Mouse (Mus musculus) left cerebral cortex, adult 11 months (tissue): ENCODE results near the gene B4galt5.
"Not testable (repeated sequence)": the region's sequence is repeated elsewhere in the genome, so short reads cannot be mapped to it uniquely, and the experiment has no call there.

ENCODE experiments used
- DNase-seq: peaks from one replicate; pipeline ENCODE4 v3.0.0; 2022; ENCODE audit warnings: low spot score

B4galt5 gene

DNA sequence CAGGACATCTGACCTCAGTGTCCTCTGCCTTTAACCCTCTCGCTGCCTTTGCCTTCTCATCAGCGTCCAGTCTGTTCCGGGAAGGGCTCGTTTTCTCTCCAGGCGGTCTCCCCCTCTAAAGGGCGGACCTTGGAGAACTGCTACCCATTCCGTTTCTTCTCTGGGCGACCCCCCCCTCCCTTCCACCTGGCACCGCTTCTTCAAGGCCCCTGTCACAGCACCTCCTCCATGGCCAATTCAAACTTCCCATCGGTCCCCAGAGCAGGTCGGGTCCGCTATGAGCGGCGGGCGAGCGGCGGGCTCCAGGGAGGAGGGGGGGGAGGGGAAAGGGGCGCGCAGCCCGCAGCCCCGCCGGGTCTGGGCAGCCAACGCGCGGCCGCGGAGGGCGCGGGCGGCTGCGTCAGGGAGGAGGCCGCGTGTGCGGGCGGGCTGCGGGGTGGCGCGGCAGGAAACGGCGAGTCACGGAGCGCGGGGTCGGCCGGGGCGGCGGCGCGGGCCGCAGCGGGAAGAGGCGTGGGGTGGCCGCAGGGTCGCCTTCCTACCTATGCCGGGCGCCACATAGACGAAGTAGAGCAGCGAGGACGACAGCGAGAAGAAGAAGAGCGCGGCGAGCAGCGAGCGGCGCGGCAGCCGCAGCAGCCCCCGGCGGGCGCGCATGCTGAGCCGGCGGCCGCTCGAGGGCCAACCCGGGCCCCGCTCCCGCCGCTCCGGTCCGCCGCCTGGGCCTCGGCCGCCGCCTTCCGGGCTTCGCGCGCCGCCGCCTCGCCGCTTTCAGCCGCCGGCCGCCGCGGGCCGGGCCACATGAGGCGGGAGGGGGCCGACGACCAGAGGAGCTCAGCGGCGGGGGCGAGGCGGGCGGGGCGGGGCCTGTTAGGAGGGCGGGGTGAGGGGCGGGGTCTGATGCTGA lies at the start of gene B4galt5:
B4galt5 (minus strand) TSS at position 808 of the 907 bp plus-strand sequence.
- no peak for DNase-seq

DNA sequence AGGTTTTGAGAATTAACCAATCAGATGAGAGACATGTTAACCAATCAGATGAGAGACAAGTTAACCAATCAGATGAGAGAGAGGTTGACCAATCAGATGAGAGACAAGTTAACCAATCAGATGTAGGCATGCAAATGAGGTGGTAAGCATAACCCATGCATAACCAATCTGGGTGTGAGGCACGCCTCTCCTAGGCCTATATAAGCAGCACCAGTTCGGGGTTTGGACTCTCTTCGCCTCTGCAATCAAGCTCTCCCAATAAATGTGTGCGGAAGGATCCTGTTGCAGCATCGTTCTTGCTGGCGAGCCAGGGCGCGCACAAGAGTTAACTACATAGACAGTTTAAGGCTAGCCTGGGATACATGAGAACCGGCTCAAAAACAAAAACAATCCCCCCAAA lies 47.4 kb upstream of the B4galt5 start:
- DNase-seq, result not testable (repeated sequence)

DNA sequence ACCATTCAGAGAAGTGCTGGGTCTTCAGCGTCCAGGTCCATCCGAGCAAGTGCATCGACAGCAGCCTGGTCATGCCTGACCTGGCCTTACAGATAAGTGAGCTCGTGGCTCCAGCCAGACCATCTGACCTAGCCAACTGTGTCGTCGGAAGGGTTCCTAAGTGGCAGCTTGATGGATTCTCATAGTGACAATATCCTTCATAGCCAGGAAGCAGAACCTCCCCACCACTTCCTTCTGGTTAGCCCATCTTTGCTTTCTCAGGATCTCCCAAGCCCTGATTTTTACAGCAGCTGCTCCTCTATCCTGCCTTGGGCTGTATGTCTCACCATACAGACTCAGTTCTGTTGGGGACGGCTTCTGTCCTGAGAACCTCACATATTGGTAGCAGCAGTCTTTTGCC lies 45.4 kb upstream of the B4galt5 start:
- no peak for DNase-seq

DNA sequence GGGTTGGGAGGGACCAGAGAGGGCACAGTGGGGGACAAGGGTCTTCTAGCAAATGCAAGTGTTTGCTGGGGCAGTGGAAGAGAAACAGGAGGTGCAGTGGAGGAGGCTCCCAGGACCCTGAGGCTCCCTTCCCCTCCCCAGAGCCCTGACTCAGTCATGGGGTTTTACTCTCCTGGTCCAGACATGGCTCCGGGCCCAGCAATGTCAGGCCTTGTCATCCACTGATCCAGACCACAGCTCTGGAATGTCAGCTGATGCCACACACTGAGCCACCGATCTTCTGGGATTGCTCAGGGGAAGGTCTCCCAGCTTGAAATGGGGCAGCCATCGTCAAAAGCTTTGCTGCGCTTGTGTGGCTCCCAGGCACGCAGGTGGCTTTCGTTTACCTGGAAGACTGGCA lies 38.0 kb upstream of the B4galt5 start:
- DNase-seq, result no peak

DNA sequence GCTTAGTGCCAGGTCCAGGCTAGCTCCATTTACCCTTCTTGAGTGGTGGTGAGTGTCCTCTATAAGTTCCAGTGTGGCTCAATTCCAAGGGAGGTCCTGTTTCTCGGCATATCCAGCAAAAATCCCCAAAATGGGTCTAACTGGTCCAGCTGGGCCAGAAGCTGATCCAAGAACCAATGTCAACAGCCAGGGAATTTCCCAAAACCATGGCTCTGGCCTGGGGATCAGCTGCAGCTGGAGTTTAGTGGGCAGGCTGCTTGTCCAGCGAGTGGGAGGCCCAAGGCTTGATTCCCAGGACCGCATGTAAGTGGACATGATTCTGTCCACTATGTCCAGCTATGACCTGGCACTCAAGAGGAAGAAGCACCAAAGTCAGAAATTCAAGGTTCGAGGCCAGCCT lies 37.5 kb upstream of the B4galt5 start:
- no peak for DNase-seq

DNA sequence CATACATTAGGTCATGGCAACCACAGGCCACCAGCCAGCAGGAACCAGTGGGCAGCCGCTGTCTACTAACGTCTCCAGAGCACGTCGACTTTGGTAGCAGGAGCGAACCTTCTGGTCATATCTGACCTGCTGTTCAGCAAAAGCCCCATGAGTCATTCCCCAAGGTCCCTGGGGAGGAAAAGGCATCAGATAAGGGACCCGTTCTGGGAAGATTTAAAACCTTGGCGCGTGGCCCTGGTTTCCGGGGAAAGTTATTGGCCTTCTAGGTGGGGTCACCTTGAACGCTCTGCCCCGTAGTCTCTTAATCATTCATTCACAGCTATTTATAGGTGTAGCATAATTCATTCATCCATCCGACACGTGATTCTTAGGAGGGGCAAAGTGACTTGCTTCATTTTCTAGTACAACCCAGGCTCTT lies 34.7 kb upstream of the B4galt5 start:
- DNase-seq, result no peak

DNA sequence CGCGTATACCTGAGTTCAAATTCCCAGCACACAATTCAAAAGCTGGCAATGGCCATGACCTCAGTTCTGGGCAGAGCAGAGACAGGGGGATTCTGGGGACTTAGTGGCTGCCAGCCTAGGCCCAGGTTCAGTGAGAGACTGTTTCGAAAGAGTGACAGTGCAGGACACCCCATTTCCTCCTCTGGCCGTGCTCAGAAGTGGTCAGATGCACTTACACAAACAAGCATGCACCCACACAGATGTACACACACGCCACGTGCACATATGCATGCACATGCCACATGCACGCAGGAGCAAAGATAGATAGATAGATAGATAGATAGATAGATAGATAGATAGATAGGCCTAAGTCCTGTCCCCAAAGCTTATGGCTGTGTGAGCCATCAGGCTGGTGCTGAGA lies 33.4 kb upstream of the B4galt5 start:
- no peak for DNase-seq

- no peak for DNase-seq
Observed at GRCm38 (mm10) chr2:167381596-167381995, 32.6 kb upstream of the B4galt5 start.

DNA sequence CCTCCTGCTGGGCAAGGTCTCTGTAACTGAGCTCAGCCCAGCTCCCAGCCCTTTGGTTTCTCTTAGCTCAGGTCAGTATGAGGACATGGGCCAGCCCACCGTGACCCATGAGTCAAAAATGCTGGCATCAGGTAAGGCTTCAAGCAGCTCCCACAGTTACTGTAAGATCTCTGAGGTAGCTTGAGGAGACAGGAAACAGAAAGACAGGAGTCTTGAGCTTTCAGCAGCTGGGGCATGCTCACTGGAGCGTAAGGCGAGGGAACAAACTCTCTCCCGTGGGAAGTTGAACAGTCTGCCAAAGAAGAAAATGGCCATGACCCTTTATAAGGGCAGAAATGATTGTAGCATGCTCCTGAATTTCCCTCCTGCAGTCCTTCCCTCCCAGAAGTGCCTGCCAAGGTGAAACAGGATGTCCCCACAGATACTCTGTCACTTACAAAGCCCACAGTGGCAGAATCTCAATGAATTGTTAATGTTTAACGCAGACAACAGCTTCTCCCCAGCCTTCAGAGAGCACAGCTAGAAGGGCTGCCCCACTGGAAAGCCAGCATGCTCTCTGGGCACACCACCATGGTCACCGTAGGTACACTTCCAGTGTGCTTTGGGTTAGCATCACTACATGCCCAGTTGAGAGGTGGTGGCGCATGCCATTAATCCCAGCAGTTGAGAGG lies 31.8 kb upstream of the B4galt5 start:
- DNase-seq, result no peak

- no peak for DNase-seq
Observed at GRCm38 (mm10) chr2:167378972-167379371, 30.0 kb upstream of the B4galt5 start.

DNA sequence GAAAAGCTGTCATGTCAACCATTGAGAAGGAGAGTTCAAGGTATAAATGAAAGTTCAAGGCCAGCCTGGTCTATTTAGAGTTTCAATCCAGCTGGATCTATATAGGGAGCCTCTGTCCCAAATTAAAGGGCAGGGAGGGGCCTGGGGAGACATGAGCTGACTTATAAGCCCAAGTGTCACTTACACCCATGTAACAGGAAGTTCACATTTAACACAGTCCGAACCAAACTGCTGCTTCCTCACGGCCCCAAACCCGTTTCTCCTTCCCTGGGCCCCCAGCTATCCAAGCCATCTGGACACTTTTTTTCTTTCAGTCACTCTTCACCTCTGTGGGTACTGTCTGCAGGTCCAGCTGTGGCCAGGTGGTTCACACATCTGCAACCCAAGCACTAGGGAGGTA lies 28.7 kb upstream of the B4galt5 start:
- DNase-seq, result no peak

DNA sequence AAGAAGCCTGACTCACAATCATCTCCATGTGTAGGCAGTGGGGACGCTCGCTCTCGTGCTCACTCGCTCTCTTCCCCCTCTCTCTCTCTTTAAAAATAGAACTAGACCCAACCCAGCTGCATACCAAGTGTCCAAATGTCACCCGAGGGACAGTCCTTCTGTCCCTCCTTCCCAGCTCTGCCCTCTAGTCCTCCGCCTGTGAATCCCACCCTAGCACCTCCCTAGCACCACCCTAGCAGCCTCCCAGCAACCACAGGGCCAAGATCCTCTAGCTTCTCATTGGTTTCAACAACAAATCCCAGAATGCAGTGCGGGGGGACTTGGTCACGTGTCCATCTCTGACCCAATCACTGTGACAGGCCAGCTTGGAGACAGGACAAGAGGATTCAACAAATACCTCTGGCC lies 27.2 kb upstream of the B4galt5 start:
- DNase-seq, result no peak

- no peak for DNase-seq
Observed at GRCm38 (mm10) chr2:167375688-167376087, 26.7 kb upstream of the B4galt5 start.

GRCm38 (mm10) chr2:167375135-167375534 lies 26.2 kb upstream of the B4galt5 start:
- no peak for DNase-seq

- DNase-seq, result no peak
Observed at GRCm38 (mm10) chr2:167374191-167374805, 25.3 kb upstream of the B4galt5 start.

DNA sequence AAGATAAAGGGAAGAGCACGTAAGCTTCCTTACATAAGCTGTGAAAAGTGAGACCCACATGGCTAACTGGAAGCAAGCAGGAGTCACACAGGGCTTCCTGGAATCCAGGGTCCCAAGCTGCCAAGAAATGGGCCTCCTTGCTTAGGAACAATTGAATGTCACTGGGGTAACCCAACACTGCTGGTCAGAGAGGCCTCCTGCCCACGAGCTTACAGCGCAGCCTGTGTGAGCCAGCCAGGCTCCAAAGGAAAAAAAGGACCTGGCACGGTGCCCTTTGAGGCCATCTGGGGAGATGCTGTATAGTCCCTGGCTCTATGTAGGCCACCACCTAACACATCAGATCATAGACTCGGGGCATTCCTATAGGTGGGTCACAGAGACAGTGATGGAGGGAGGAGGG lies 24.3 kb upstream of the B4galt5 start:
- DNase-seq, result no peak

DNA sequence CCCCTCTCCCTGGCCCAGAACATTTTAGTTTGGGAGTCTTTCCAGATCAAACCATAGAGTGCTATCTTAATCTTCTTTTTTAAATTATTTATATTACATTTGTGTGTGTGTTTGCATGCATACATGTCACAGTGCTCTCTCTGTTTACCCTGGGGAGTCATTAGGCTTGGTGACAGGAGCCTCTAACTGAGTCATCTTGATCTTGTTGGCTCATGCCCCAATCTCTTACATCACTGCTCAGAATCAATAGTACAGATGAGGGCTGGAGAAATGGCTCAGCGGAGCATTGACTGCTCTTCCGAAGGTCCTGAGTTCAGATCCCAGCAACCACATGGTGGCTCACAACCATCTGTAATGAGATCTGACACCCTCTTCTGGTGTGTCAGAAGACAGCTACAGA lies 22.5 kb upstream of the B4galt5 start:
- no peak for DNase-seq

GRCm38 (mm10) chr2:167368328-167368727 lies 19.3 kb upstream of the B4galt5 start:
- DNase-seq, result no peak

GRCm38 (mm10) chr2:167367777-167368281 lies 18.8 kb upstream of the B4galt5 start:
- DNase-seq, result no peak

- DNase-seq, result no peak
Observed at GRCm38 (mm10) chr2:167367325-167367724, 18.3 kb upstream of the B4galt5 start.

DNA sequence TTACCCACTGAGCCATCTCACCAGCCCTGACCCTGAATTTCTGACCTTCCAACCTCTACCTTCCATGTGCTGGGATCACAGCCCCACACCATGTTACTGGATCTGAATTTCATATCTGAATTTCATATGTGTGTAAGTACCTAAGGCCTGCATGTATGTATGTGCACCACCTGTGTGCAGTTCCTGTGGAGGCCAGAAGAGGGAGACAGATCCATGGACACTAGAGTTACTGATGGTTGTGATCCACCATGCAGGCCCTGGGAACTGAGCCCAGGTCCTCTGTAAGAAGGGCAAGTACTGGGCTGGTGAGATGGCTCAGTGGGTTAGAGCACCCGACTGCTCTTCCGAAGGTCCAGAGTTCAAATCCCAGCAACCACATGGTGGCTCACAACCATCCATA lies 16.1 kb upstream of the B4galt5 start:
- no peak for DNase-seq

DNA sequence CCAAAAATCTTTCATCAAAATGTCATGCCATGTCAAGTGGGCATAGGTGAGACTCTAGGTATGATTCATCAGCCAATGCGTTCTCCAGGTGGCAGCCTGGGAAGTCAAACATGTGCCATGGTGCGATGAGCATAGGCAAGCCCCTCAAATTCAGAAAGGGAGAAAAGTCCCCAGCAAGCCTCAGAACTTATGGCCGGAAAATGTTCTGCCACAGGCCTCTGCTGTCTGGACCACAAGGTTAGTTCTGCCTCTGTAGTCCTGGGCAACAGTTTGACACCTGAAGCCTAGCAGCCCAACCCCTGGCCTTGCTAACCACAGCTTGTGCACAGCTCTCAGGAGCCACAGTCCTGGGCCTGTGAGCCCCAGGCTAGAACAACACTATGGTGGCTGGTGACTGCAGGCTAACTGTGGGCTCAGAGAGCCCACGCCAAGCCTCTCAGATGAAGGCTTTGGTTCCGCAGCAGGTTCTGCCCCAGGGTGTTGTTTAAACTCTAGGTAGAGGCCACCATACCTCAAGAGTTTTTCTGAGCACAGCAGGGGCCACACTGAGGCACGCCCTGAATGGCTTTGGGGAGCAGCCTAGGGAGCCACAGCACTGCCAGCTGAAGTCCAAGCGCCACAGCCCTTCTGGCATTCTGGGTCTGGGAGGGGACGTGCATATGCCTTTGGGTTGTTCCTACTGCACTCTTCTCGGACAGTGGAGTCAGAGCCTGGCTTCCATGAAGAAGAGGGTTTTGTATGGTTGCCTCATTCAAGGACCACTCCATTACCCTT lies 14.5 kb upstream of the B4galt5 start:
- DNase-seq, result no peak
